Mouse (Mus musculus) neural tube, embryonic 11.5 days (tissue): ENCODE results near the gene Plek. TPM values are rescaled to one million over a fixed set of nuclear protein-coding genes. Genes with fewer than 3 reads are reported as not detected.

Source experiments
- ATAC-seq: fragments of 200-750 bp; cut with Nextera tagmentation; 2 replicates; pipeline ENCODE4 v1.8.0; 2017; ENCODE audit warnings: moderate number of reproducible peaks, mild to moderate bottlenecking, moderate TSS enrichment, moderate library complexity; ENCODE audit not compliant: insufficient read depth, low FRiP score, low TSS enrichment
- DNase-seq: peaks from one replicate; pipeline ENCODE4 v3.0.0-alpha.2; 2015; ENCODE audit warnings: low spot score
- H3K27ac ChIP-seq: fragments of 300-500 bp; sonication (generic); 2 replicates; pipeline ENCODE4 v1.5.1; 2014; ENCODE audit warnings: low read depth, mild to moderate bottlenecking, low read length
- H3K27me3 ChIP-seq: fragments of 300-500 bp; sonication (generic); 2 replicates; pipeline ENCODE4 v1.6.1; 2014; ENCODE audit warnings: mild to moderate bottlenecking, low read length, mixed read lengths; ENCODE audit not compliant: control insufficient read depth, insufficient read depth
- H3K36me3 ChIP-seq: fragments of 300-500 bp; sonication (generic); 2 replicates; pipeline ENCODE4 v1.6.1; 2014; ENCODE audit warnings: mild to moderate bottlenecking, low read length, moderate library complexity, mixed read lengths; ENCODE audit not compliant: control insufficient read depth, insufficient read depth
- H3K4me1 ChIP-seq: fragments of 300-500 bp; sonication (generic); 2 replicates; pipeline ENCODE4 v1.6.1; 2014; ENCODE audit warnings: low read length, mixed read lengths; ENCODE audit not compliant: control insufficient read depth, insufficient read depth
- H3K4me2 ChIP-seq: fragments of 300-500 bp; sonication (generic); 2 replicates; pipeline ENCODE4 v1.6.1; 2014; ENCODE audit warnings: low read depth, mild to moderate bottlenecking, moderate library complexity
- H3K4me3 ChIP-seq: fragments of 300-500 bp; sonication (generic); 2 replicates; pipeline ENCODE4 v1.5.1; 2014; ENCODE audit warnings: low read depth, low read length
- H3K9ac ChIP-seq: fragments of 300-500 bp; sonication (generic); 2 replicates; pipeline ENCODE4 v1.6.1; 2014; ENCODE audit warnings: mild to moderate bottlenecking, low read length
- H3K9me3 ChIP-seq: fragments of 300-500 bp; sonication (generic); 2 replicates; pipeline ENCODE4 v1.6.1; 2016; ENCODE audit warnings: low read length; ENCODE audit not compliant: control insufficient read depth
- WGBS: fragments of 180-500 bp; shearing (Covaris S2); extraction: QIAGEN DNeasy Blood & Tissue Kit; methylation state at CpG from one replicate; pipeline ENCODE4 v1.1.7; 2014; 5-methylcytosine and 5-hydroxymethylcytosine counted together
- polyA plus RNA-seq: library from polyadenylated mRNA; unstranded; fragments of >200 nt; fragmentation: Nextera tagmentation; extraction: Ambion mirVana; gene quantifications from 2 replicates; pipeline ENCODE4 v1.2.1, GENCODE M21; 2014

Plek gene
- polyA plus RNA-seq, 1 experiment from 2014 or later = 7.7 TPM

GRCm38 (mm10) chr11:17004899-17005846, 47.0 kb downstream of the Plek start:
- Histone ChIP-seq H3K27me3 (no peaks in the 10 kb centered on the region), H3K4me2 (no peak overlapping the region), H3K4me3 (no peak overlapping the region), H3K4me1 (no peaks in the 10 kb centered on the region), H3K9ac (no peak overlapping the region), H3K27ac (no peak overlapping the region), H3K36me3 (no peaks in the 10 kb centered on the region), H3K9me3 (no peaks in the 10 kb centered on the region)
- DNase-seq (no peak), ATAC-seq (no peak)
- WGBS = 84% methylated on average over 4 of the region's 4 CpGs

GRCm38 (mm10) chr11:17003757-17004156, 48.4 kb downstream of the Plek start:
- ATAC-seq (no peak), DNase-seq (no peak)
- H3K4me1 ChIP-seq = no peaks in the 10 kb centered on the region
- no peak overlapping the region for H3K9ac ChIP-seq
- H3K36me3 ChIP-seq = no peaks in the 10 kb centered on the region
- H3K4me2 ChIP-seq = no peak overlapping the region
- H3K27ac ChIP-seq = no peak overlapping the region
- H3K27me3 ChIP-seq = no peaks in the 10 kb centered on the region
- WGBS = 81% methylated on average over 3 of the region's 3 CpGs
- no peak overlapping the region for H3K4me3 ChIP-seq
- no peaks in the 10 kb centered on the region for H3K9me3 ChIP-seq

- H3K27me3 ChIP-seq = no peaks in the 10 kb centered on the region
- H3K27ac ChIP-seq = no peak overlapping the region
- no peak overlapping the region for H3K4me2 ChIP-seq
- H3K4me3 ChIP-seq = no peak overlapping the region
- no peaks in the 10 kb centered on the region for H3K4me1 ChIP-seq
- 89% methylated on average over 7 of the region's 7 CpGs for WGBS
- DNase-seq (no peak), ATAC-seq (no peak)
- no peaks in the 10 kb centered on the region for H3K36me3 ChIP-seq
- H3K9ac ChIP-seq = no peak overlapping the region
- no peaks in the 10 kb centered on the region for H3K9me3 ChIP-seq
These were observed 49.3 kb downstream of the Plek start for GRCm38 (mm10) chr11:17002739-17003373.

GRCm38 (mm10) chr11:17000353-17001334, 51.5 kb downstream of the Plek start:
- no peaks in the 10 kb centered on the region for H3K36me3 ChIP-seq
- ATAC-seq (no peak), DNase-seq (no peak)
- no peak overlapping the region for H3K4me2 ChIP-seq
- H3K9ac ChIP-seq = no peak overlapping the region
- no peak overlapping the region for H3K4me3 ChIP-seq
- no peak overlapping the region for H3K27ac ChIP-seq
- no peaks in the 10 kb centered on the region for H3K4me1 ChIP-seq
- 80% methylated on average over 9 of the region's 9 CpGs for WGBS
- H3K9me3 ChIP-seq = no peaks in the 10 kb centered on the region
- no peaks in the 10 kb centered on the region for H3K27me3 ChIP-seq

GRCm38 (mm10) chr11:16999933-17000332, 52.2 kb downstream of the Plek start:
- no peak overlapping the region for H3K4me2 ChIP-seq
- no peaks in the 10 kb centered on the region for H3K27me3 ChIP-seq
- no peak overlapping the region for H3K27ac ChIP-seq
- H3K36me3 ChIP-seq = no peaks in the 10 kb centered on the region
- no peaks in the 10 kb centered on the region for H3K9me3 ChIP-seq
- ATAC-seq (no peak), DNase-seq (no peak)
- H3K4me3 ChIP-seq = no peak overlapping the region
- no peak overlapping the region for H3K9ac ChIP-seq
- H3K4me1 ChIP-seq = no peaks in the 10 kb centered on the region

GRCm38 (mm10) chr11:16999387-16999786, 52.8 kb downstream of the Plek start:
- Histone ChIP-seq H3K27ac (no peak overlapping the region), H3K36me3 (no peaks in the 10 kb centered on the region), H3K27me3 (no peaks in the 10 kb centered on the region), H3K9me3 (no peaks in the 10 kb centered on the region), H3K4me3 (no peak overlapping the region), H3K9ac (no peak overlapping the region), H3K4me2 (no peak overlapping the region), H3K4me1 (no peaks in the 10 kb centered on the region)
- no peak for DNase-seq
- 94% methylated on average over 4 of the region's 4 CpGs for WGBS
- ATAC-seq = no peak

GRCm38 (mm10) chr11:16997465-16997864, 54.7 kb downstream of the Plek start:
- no peaks in the 10 kb centered on the region for H3K4me1 ChIP-seq
- H3K4me2 ChIP-seq = no peak overlapping the region
- H3K27ac ChIP-seq = no peak overlapping the region
- H3K9me3 ChIP-seq = no peaks in the 10 kb centered on the region
- no peak for DNase-seq
- H3K4me3 ChIP-seq = no peak overlapping the region
- H3K36me3 ChIP-seq = no peaks in the 10 kb centered on the region
- no peak overlapping the region for H3K9ac ChIP-seq
- no peaks in the 10 kb centered on the region for H3K27me3 ChIP-seq
- no peak for ATAC-seq

GRCm38 (mm10) chr11:16996818-16997217, 55.4 kb downstream of the Plek start:
- Histone ChIP-seq H3K9ac (no peak overlapping the region), H3K27ac (no peak overlapping the region), H3K4me2 (no peak overlapping the region), H3K9me3 (no peaks in the 10 kb centered on the region), H3K27me3 (no peaks in the 10 kb centered on the region), H3K36me3 (no peaks in the 10 kb centered on the region), H3K4me3 (no peak overlapping the region), H3K4me1 (no peaks in the 10 kb centered on the region)
- ATAC-seq = no peak
- DNase-seq = no peak
